Mouse (Mus musculus) heart, postnatal 10 days (tissue): ENCODE measurements around the gene Inpp5d. TPM values are rescaled to one million over a fixed set of nuclear protein-coding genes. Genes with fewer than 3 reads are reported as not detected.
"Not testable (repeated sequence)": the region's sequence is repeated elsewhere in the genome, so short reads cannot be mapped to it uniquely, and the experiment has no call there.

ENCODE experiments used
- DNase-seq, 2 experiments: peaks; one replicate each; pipeline ENCODE4 v3.0.0; 2021
- intact Hi-C: fragments of 180-260 bp; cut with DNase I; formaldehyde crosslinking; loops from one replicate; pipeline ENCODE4 v1.15.1; 2025
- total RNA-seq, 2 experiments: library from RNA; stranded (reverse); gene quantifications; 2 replicates each; pipeline ENCODE4 v1.2.3; 2021

Inpp5d gene
- total RNA-seq, 2 experiments from 2014 or later, result 13.6 to 17.4 TPM

DNA sequence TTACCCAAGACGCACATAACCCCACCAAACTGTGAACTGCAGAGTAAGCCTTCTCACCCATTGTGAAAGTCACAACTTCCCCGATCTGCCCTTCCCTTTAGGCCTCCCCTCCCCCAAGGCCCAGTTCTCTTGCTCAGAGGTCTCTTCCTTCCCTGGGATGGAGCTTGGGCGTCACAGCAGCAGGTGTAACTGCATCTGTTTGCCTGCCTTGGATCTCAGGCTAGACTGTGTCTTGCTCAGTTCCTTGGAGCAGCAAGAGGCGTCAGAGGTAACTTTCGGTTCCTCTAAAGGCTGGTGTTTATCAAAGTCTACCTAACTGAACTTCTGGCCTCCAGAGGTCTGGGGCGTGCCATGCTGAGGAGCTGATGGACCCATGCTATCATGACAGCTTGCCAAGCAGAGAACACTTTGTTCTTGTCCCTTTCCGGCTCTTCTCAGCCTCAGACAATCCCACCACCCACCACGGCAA lies 30.5 kb downstream of the Inpp5d start:
- DNase-seq, result peak; percentile 18 to 25
- intact Hi-C loops, result no loop called here

DNA sequence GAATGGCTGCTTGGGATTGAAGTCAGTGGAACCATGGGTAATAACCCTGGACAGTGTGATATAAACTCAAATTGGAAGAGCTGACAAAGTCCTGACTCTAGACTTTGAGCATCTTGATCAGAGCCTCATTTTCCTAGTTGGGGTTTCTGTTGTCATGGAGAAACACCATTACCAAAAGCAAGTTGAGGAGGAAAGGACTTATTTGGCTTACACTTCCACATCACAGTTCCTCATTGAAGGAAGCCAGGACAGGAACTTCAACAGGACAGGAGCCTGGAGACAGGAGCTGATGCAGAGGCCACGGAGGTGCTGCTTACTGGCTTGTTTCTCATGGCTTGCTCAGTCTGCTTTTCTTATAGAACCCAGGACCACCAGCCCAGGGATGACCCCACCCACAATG lies 31.3 kb downstream of the Inpp5d start:
- no peak for DNase-seq
- intact Hi-C loops, result no loop called here

DNA sequence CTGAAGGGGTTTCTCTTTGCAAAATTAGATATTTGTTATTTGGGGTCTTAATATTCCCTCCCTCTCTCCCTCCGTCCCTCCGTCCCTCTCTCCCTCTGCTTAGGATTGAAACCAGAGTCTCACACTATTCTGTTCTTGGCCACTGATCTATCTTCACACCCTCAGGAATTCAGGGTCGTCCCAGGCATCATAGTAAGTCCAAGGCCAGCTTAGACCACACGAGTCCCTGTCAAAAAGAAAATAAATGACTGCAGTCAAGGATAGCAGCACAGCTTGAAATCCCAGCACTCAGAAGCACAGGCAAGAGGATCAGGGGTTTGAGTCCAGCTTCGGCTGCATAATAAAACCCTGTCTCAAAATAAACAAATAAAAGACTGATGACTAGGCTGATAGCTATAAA lies 35.0 kb downstream of the Inpp5d start:
- intact Hi-C loops, result no loop called here
- DNase-seq, result no peak

DNA sequence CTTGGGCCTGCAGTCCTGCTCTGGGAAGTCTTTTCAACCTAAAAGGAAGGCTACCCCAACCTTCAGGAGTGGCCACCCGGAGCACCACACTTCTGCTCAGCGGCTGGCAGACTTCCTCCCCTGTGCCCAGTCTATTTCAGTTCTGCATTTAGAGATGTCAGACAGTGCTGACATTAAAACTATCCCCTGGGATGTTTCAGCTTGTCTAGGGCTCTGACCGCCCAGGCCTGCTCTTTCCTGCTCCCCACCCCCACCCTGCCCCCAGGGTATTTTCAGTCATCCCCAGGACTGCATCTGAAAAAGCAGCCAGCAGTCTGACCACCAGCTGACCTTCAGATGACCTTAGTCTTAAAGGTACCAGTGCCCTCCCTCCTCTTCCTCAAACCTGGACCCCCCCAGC lies 38.0 kb downstream of the Inpp5d start:
- intact Hi-C loops, result loop anchor here (2.0 kb wide), 1 partner anchor 37 kb away; the partner anchor contains the start of gene Inpp5d
- DNase-seq, result no peak

DNA sequence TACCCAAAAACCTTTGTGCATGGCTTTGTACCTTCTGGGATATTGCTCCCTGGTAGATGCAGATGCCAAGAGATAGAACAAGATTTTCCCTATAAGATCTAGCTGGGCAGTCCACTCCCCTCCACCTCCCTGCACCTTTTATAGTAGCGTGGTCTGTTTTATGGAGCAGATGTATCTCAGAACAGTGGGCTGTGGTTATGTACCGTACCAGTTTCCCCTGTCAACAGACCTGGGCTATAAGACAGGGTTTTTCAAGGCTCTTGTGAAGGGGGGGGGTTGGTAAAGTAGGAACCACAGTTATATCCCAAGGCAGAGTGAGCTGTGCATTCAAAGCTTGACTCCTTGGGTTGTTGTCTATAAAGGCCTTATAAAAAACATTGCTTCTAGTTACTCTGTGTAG lies 38.4 kb downstream of the Inpp5d start:
- intact Hi-C loops, result loop anchor here (2.0 kb wide), 1 partner anchor 38 kb away; the partner anchor contains the start of gene Inpp5d
- no peak for DNase-seq

DNA sequence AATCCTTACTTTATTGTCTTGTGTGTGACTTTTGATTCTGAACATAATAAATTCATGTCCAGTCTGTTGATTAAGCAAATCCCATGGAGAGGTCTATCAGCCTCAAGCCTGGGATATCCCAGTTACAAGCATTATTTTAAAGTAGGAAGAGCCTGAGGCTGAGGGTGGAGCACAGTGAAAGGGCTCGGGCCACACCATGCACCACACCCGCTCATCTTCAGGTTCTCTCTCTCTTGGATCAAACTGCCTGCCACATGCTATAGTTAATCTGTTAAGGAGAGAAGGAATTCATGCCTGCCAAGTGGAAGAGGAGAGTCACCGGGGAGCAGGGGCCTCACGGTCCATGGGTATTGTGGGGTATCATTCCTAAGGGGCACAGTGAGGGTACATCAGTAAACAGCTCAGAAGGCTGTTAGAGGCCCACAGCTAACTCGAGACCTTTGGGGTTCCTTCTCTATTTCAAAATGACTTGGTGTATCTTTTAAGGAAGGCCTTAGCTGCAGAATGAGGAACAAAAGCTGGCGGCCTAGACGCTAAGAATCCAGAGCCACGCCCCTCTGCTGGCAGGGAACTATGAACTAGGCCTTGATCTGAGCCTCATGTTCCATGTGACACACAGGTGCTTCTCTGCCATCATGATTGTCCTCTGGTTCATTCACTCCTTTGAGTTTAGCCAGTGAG lies 39.0 kb downstream of the Inpp5d start:
- DNase-seq, result peak; percentile 32 to 44
- intact Hi-C loops, result loop anchor here (2.0 kb wide), 1 partner anchor 38 kb away; the partner anchor contains the start of gene Inpp5d

DNA sequence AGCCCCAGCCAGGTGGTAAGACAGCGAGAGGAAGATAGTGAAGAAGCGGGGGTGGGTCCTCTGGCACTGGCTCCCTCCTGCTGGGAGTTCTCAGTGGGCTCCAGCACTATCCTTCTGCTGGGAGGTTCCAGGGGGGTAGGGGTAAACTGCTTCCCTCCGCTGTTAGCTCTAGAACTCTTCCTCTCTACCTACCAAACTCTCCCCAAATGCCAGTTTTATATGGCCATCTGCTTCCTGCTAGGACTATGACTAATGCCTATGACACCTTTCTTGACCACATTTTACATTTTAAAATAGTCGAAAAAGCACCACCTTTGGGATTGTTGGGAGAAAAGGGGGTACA lies 39.5 kb downstream of the Inpp5d start:
- no peak for DNase-seq
- intact Hi-C loops, result loop anchor here (2.0 kb wide), 1 partner anchor 39 kb away; the partner anchor contains the start of gene Inpp5d

DNA sequence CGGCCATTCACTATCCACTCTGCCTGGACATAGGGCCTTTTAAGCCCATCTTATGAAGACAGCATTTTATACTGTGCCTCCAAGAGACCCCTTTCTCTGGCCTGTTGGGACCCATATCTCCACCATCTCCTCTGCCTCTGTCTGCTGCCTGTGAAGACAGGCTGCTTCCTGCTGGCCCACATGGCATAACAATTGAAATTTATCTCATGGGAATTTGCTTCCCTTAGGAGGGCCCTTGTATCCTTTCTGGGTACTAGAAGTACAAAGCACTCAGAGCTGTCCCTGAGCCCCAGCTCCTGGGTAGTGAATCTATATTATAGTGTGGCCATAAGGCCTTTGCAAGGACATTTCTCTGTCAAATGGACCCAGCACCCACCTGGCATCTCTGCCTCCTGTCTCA lies 40.6 kb downstream of the Inpp5d start:
- intact Hi-C loops, result no loop called here
- no peak for DNase-seq

DNA sequence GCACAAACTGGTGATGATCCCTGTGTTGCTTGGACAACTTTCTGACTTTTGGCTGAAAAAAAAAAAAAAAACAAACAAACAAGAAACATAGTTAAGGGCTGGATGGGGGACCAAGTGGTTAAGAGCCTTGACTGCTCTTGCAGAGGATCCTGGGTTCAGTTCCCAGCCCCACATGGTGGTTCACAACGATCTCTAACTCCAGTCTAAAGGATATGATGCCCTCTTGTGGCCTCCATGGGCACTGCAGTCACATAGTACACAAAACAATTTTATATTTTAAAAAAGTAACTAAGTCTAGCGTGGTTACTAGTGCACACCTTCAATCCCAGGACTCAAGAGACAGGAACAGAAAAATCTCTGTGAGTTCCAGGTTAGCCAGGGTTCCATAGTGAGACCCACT lies 43.9 kb downstream of the Inpp5d start:
- DNase-seq, result no peak
- intact Hi-C loops, result no loop called here

DNA sequence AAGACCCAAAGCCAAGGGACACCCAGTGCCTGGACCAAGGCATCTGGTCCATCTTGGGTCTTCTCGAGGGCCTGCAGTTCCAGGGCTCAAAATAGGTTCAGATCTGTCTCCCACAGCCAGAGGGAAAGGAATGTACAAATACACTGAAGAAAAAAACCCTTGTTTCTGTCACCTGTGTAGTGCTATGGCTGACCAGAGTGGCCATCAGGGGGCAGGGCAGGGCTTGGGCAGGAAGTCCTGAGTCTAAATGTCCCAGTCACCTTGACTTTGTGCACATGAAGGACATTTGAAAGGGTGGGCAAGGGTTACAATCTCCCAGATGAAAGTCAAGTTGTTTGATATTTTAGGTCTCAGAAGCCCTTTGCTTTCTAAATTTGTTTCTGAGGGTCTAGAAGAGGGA lies 46.9 kb downstream of the Inpp5d start:
- intact Hi-C loops, result no loop called here
- DNase-seq, result no peak

DNA sequence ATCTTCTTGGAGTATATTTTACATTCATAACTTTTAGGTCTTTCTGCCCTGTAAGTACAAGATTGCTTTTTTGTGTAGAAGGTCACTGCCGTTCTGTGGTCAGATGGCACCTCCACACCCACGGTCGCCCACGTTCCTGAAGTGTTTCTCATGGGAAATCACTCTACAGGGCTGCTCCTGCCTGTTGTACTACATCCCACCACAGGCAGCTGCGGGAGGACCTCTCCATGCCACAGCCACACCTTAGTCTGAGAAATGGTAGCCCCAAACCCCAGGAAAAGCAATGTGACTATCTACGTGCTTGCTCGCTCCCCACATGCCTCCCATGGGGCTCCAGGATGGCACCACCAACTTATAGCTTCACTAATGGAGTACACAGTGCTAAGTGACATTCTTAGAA lies 48.2 kb downstream of the Inpp5d start:
- DNase-seq, result no peak
- intact Hi-C loops, result no loop called here

DNA sequence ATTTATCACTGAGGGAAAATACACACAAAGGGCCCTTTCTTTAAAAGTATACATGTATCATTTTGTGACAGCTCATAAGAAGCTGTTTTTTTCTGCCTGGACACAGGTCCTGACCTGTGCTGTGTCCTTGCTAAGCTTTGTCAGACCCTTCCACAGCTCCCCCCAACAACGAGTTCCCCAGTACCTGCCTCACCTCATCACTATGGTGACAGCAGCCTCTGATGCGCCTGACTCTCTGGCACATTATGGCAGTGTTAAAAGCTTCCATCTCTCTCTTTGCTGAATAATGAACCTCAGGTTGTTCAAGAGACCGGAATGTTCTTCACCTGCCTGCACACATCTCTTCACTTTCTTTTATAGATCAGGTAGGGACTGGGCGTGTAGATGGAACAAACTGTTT lies 51.4 kb downstream of the Inpp5d start:
- DNase-seq, result no peak
- intact Hi-C loops, result no loop called here

DNA sequence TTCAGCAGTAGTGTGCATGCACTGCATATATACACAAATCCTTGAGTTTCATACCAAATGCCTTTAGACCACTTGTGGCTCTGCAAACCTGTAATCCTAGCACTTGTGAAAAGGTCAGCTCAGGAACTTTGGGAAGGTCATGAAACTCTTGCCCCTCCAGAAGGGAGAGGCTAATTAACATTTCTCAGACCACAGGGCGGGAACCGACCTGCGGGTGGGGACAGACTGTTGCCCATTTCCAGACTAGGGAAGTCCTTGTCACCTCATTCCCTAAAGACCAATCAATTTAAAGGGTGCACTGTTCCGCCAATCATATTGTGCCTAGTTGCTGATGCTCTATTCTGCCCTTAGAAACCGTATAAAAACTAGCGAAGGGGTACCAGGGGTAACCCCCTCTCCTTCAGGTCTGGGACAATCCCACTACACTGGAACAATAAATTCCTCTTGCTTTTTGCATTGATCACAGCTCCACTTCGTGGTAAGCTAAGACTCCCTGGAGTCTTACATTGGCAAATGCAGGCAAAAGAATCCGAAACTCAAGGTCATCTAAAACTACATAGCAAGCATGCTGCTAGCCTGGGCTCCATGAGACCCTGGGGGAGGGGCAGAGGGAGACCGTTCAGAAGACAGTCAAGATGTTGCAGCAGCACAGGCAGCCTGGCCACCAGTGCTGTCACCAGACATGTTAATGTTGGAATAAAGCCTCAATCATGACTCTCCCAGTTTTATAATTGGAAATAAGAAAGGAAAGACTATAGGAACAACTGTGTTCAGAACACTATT lies 53.9 kb downstream of the Inpp5d start:
- intact Hi-C loops, result no loop called here
- DNase-seq, result no peak

DNA sequence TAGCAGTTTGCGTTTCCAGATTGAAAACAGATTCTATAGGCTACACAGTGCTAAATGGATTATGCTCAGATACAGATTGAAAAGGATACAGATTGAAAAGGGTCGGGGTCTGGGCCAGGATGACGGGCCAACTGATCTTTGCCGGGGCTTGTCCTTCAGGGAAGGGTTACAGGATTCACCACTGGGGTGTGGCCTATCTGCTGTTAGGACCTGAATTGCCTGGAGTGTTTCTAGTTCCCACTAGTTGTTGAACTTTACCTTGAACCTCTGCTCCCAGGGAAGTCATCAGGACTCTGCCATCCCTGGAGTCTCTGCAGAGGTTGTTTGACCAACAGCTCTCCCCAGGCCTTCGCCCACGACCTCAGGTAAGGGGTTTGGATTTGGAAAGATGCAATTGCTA lies 55.9 kb downstream of the Inpp5d start:
- intact Hi-C loops, result no loop called here
- no peak for DNase-seq

DNA sequence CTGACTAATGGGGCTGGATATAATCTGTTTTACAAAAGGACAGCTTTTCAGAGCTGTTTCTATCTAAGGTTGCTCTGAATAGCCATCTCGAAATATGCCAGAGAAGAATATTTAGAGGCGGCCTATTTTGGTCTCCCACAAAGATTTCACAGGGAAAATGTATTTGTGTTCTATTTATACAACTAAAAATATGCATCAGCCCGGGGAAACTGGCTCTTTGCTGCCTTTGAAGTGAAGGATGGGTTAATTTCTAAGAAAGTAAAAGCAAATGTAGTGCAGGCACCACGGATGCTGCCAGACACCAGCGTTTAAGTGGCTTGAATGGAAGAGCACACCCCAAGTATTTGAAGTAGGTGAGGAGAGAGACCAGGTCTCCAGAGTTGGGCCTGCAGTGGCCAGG lies 59.0 kb downstream of the Inpp5d start:
- no peak for DNase-seq
- intact Hi-C loops, result no loop called here

DNA sequence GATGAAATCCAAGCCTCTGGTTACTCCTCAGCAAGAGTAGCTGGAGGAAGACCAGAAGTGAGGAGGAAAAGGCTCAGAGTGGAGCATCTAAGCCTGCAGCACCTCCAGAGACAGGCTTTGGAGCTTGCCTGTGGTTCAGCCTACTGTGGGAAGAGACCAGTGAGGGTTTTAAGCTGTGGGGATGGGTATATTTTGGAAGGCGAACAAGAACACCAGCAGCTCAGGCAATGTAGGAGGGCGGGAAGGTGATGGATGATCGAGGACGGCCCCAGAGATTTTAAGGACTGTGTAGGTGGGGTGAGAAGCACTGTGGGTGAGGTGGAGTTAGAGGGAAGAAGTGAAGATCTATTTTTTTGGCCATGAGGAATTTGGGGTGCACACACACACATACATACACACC lies 60.8 kb downstream of the Inpp5d start:
- intact Hi-C loops, result no loop called here
- DNase-seq, result no peak

DNA sequence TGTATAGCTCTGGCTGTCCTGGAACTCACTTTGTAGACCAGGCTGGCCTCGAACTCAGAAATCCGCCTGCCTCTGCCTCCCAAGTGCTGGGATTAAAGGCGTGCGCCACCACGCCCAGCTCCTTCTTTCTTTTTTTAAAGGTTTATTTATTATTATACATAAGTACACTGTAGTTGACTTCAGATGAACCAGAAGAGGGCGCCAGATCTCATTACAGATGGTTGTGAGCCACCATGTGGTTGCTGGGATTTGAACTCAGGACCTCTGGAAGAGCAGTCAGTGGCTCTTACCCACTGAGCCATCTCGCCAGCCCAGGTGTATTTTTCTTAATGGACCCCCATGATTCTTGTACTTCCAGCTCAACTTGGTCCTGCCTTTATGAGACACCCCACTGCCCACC lies 62.4 kb downstream of the Inpp5d start:
- DNase-seq, intact Hi-C loops: not testable (repeated sequence)

DNA sequence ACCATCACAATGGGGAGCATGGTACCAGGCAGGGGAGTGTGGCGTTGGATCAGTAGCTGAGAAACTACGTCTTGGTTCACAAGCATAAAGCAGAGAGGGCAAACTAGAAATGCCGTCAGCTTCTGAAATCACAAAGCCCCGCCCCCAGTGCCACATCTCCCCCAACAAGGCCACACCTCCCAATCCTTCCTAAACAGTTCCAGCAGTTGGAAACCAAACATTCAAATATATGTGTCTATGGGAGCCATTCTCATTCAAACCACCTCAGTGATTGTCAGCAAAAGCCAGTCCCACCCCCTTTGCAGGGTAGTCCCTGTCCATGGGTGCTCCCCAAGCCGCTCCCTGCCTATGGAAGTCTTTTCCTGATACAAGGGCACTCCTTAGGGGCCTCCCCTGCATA lies 64.0 kb downstream of the Inpp5d start:
- no peak for DNase-seq
- intact Hi-C loops, result no loop called here

DNA sequence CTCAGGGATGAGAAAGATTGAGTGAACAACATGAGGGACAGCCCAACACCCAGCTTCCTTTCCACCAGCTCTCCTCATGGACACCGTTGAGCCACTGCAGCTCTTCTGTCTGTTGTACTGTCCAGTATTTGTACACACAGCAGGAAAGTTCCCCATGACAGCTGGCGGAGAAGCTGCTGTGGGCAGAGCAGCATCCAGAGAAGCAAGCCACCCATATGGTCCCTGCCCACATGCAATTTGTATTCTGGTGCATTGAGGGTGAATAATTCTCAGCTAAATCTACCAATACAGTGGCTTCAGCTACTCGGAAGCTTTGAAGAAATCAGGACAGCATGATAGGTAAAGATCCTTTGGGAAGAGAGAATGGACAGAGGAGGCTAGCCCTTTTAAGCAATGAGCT lies 64.7 kb downstream of the Inpp5d start:
- DNase-seq, result no peak
- intact Hi-C loops, result no loop called here

DNA sequence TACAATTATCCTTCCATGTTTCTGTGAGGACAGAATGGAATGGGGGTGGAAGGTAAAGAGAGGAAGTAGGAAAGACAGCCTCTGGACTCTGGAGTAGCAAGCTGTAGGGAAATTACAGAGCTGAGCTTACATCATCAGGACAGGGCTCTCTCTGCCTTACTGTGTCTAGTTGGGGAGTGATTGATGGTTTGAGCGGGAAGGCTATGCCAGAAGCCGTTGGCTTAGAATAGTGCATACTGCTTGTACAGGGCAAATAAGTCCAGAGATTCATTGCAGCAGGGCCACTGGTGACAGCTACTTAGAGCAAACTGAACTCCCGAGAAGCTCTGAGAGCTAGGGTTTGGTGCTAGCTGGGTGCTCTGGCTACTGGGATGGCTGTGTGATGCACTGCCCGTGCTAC lies 66.2 kb downstream of the Inpp5d start:
- intact Hi-C loops, result no loop called here

DNA sequence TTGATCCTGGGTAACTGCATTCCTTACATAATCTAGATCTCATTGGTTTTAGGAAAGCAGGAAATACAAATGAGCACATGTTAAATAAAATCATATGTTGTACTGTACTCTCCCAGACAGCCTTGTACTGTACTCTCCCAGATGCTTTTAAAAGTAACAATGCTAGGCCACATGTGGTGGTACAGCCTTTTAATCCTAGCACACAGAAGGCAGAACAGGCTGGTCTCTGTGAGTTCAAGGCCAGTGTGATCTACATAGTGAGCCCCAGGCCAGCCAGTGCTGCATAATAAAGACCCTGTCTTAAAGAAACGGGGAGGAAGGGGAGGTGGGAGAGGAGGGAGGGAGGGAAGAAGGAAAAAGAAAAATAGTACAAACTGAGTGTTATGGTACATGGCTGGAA lies 66.9 kb downstream of the Inpp5d start:
- intact Hi-C loops, result no loop called here
- DNase-seq, result no peak

More for the DNA sequence above, 66.2 kb downstream of the Inpp5d start:
- DNase-seq, result no peak

DNA sequence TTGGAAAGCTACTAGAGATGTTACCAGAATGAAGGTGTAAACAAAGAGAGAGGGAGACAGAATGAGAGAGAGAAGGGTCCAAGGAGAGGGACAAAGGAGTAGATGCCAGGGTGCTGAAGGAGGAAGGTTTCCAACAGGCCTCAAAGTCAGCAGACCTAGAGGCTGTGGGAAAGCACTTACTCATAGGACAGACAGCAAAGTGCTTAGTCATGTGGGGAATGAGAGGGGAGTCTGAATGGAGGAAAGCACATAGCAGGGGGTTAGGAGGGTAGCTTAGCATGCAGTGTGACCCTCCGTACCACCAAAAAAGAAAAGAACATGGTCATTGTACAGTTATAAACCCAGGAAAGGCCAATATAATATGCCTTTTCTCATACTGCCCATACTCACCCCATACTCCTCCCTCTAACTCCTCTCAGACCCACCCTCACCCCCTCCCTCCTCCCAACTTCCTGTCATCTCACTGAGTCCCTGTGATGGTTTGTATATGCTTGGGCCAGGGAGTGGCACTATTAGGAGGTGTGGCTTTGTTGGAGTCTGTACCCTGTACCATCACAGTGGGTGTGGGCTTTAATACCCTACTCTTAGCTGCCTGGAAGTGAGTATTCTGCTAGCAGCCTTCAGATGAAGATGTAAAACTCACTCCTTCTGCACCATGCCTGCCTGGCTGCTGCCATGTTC lies 69.7 kb downstream of the Inpp5d start:
- DNase-seq, result no peak
- intact Hi-C loops, result no loop called here
